Mouse (Mus musculus) right cerebral cortex, postnatal 36 days (tissue): ENCODE measurements at regions not wholly inside any gene's neighbourhood (a gene's known extent, or its start where the extent isn't known, plus 50 kb on each side); places are given as distances from the start of the nearest gene placed in this dataset.
"Not testable (repeated sequence)": the region's sequence is repeated elsewhere in the genome, so short reads cannot be mapped to it uniquely, and the experiment has no call there.

Experiments used
- DNase-seq, 2 experiments: peaks; one replicate each; pipeline ENCODE4 v3.0.0; 2022; ENCODE audit warnings: low spot score in 2 of 2, mixed read lengths in 1 of 2

- peak; percentile 3 to 5 for DNase-seq
Measured at GRCm38 (mm10) chr9:82300046-82300445, 436.6 kb downstream of the Mei4 start.

GRCm38 (mm10) chr9:82306285-82306684 is 442.8 kb downstream of the Mei4 start:
- no peak for DNase-seq

- DNase-seq = no peak
Measured at GRCm38 (mm10) chr9:82312466-82312865, 449.0 kb downstream of the Mei4 start.

GRCm38 (mm10) chr9:82340452-82340851 is 477.0 kb downstream of the Mei4 start:
- DNase-seq = no peak

GRCm38 (mm10) chr9:82350784-82351183 is 478.6 kb upstream of the Irak1bp1 start:
- DNase-seq = not testable (repeated sequence)

GRCm38 (mm10) chr9:82359573-82359972 is 469.8 kb upstream of the Irak1bp1 start:
- no peak for DNase-seq

- DNase-seq = no peak
Measured at GRCm38 (mm10) chr9:82402355-82402754, 427.0 kb upstream of the Irak1bp1 start.

GRCm38 (mm10) chr9:82404010-82404409 is 425.3 kb upstream of the Irak1bp1 start:
- DNase-seq = no peak

GRCm38 (mm10) chr9:82407177-82407576 is 422.2 kb upstream of the Irak1bp1 start:
- no peak for DNase-seq

- no peak for DNase-seq
Measured at GRCm38 (mm10) chr9:82408969-82409368, 420.4 kb upstream of the Irak1bp1 start.
